Mouse (Mus musculus): ENCODE data around the gene Ipo8.

Ipo8 gene

DNA sequence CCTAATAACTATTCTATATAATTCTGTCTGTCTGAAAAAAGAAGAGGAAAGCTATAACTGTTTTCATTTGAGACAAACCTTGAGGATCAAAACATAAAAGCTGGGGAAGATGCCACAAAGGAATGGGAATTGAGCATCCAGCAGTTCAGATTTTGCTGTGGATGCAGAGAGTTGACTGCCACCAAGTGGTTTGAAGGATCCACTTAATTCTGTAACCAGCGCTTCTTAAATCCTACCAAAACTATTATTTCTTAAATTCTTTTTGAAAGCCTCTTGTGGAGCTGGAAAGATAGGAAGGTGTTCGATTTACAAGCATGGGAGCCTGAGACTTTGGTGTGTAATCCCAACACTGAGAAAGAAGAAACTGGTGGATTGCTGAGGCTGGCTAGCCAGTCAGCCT lies 79.9 kb downstream of the Ipo8 start:
- no peak for DNase-seq

DNA sequence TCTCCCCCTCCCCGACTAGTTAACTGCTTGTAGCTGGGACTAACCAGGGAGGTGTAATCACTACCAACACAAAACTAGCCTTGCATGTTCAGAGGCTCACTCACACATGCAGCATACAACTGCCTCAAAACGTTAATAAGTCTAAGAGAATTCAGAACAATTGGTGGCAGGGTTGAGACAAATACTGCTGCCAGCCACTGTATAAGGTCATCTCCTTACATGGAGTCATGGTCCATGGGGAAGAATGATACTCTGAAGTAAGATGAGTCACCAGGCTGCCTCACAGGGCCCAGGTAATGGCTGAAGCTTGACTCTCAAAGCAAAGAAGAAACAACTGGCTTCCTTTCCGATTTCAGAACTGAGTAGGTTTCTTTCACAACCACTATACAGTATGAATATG lies 81.1 kb downstream of the Ipo8 start:
- DNase-seq, result no peak

DNA sequence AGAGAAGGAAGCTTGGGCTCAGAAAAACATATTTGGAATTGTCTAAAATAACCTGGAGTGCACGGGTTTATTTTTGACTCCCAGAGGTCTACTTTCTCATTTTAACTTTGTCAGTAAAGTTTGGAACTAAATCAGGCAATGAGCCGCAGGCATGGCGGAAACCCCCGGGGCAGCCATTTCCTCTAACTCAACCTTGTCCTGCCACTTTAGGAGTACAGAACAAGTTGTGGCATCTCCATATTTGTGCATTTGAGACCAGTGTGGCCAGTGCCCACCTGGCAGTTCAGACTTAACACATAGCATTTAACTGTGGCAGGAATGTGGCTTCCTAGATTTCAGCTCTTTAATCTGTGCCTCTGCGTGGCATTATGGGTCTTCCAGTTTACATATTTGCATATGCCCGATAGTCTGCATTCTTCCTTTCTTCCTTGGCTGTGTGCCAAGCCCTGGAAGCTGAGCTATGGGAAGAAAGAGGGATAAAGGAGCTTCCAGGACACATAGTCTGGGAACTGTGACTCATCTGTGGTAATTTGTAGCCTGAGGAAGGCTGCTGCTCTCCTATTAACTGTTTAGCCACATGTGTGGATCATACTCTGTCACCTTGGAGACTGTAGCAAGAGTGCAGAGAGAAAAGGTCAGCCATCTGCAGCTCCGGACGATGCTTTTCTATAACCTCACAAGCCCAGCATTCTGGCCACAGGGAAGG lies 90.6 kb downstream of the Ipo8 start:
- DNase-seq, result no peak

DNA sequence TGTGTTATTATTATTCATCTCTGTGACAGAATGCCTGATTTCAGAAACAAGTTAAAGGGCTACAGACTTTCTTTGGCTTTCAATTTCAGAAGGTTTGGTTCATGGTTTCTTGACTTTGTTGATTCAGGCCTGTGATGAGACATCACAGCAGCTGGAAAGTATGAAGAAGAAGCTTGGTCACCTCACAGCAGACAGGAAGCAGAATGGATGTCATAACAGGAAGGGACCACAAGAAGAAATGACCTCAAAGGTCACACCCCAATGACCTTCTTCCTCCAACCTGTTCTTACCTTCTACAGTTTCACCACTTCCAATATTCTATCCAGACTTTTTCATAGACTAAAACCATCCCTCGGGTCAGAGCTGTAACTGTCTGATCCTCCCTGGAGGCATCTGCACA lies 94.9 kb downstream of the Ipo8 start:
- DNase-seq, result no peak

DNA sequence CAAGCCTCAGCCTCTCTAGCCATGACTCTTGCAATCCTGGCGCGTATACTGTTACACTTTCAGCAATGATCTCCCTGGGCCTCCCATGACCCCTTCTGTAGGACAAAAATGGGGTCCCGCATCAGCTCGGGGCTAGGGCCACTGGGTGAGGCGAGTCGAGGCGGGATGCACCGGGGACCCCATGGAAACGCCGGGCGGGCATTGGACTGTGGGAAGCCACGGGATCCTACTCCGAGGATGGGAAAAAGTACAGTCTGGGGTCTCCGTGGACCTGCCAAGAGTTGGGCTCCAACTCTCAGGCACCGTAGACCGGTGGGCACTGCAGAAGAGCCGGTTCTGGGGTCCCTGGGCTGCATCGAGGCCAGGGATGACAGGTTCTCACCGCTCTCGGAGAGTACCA lies 97.3 kb downstream of the Ipo8 start:
- DNase-seq, result no peak

DNA sequence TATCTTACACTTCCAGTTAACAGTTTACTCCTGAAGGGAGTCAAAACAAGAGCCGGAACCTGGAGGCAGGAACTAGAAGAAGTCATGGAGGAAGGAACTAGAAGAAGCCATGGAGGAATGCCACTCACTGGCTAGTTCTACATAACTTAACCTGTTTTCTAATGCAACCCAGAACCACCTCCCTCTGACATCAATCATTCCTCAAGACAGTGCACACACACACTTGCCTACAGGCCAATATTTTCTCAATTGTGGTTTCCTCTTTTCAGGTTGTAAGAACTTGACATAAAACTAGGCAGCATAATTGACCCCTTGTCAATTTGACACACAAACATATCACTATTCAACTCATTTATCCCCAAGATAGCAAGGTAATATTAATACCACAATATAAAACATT lies 98.3 kb downstream of the Ipo8 start:
- no peak for DNase-seq

DNA sequence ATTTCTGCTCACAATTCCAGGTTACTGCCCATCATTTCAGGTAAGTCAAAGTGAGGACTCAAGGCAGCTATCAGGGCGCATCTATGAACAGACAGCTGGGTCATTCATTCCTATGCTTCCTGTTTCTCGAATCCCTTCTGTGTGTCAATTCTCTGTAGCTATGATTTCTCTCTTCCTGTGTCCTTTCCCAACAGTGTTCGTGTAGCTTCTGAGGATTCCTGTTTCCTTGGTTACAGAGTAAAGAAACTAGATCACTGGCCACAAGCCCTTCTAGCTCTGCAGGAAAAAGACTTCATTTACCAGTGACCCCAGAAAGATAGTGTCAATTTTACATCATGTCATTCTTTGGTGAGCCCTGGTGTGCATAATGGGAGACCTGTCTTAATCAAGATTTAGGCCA lies 102.7 kb downstream of the Ipo8 start:
- no peak for DNase-seq

DNA sequence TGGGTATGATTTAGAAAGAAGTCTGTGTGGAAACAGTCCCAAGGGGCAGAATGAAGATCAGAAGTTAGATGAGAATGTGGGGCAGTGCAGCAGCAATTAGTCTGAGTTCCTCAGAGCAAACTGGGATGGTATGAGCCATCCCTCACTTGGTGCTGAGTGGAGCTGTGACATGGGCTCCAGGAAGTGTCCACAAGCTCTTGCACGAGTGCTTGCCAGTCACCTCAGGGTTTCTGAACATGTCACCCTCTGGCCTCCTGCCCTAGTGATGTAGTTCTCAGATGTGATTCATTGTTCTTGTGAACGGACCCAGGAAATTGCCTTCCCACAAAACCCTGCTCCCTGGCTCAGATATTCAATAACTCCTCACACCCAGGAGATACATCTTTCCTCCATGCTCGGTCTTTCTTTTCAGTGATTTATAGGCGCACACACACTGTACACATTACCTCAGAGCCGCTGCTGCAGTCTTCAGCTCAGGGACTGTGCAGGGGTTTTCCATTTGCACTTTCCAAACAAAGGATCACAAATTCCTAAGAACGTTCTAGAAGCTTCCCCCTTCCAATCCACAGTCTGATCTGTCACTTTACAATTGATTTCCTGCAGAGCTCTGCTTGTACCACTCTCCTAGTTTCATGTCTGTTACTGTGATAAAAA lies 103.3 kb downstream of the Ipo8 start:
- DNase-seq, result no peak

DNA sequence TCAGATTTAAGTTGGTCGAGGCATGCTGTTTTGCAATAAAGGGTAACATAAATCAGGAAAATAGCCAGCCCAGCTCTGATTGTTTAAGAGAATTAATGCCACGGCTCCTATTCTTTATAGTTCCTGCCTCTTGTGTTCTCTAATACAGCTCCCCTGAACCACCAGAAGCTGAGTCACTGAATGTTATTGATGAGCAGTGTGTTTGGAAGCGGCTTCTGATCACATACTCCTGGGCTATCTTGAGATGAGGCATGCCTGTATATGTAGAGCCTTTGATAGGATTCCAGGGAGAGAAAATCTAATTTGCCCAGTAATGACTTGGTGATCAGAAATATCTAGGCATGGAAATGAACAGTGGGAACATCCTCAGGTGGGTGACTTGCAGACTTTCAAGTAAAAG lies 106.8 kb downstream of the Ipo8 start:
- no peak for DNase-seq
